Mouse (Mus musculus) erythroblast, embryonic 14.5 days (primary cell): ENCODE data around the gene Tcirg1. TPM values are rescaled to one million over a fixed set of nuclear protein-coding genes. Genes with fewer than 3 reads are reported as not detected.
A peak's percentile ranks its signal among the peaks of the same experiment; 100 is the strongest.

Source experiments
- H3K27me3 ChIP-seq: 2 replicates; pipeline ENCODE4 v1.6.1; 2012; ENCODE audit warnings: inconsistent platforms; ENCODE audit not compliant: control insufficient read depth
- H3K36me3 ChIP-seq: 2 replicates; pipeline ENCODE4 v1.6.1; 2012; ENCODE audit warnings: mild to moderate bottlenecking, inconsistent platforms; ENCODE audit not compliant: control insufficient read depth
- H3K4me1 ChIP-seq: 2 replicates; pipeline ENCODE4 v1.6.1; 2012; ENCODE audit warnings: inconsistent platforms; ENCODE audit not compliant: control insufficient read depth
- H3K4me3 ChIP-seq: replicated peaks from 2 replicates; pipeline ENCODE3; 2012; ENCODE audit warnings: moderate library complexity, mild to moderate bottlenecking, inconsistent platforms
- H3K9me3 ChIP-seq: 2 replicates; pipeline ENCODE4 v1.6.1; 2012; ENCODE audit warnings: low read length, inconsistent platforms, mixed read lengths; ENCODE audit not compliant: control insufficient read depth
- GATA1 ChIP-seq: IDR thresholded peaks from 2 replicates; pipeline ENCODE4 v1.6.1; 2012; ENCODE audit warnings: low read length, inconsistent platforms, mixed read lengths
- TAL1 ChIP-seq: IDR thresholded peaks from 3 replicates; pipeline ENCODE4 v1.6.1; 2012; ENCODE audit warnings: low read length, inconsistent platforms, mixed read lengths
- polyA plus RNA-seq: library from polyadenylated mRNA; stranded (reverse); fragments of >175 nt; gene quantifications from 2 replicates; pipeline ENCODE4 v1.2.3, GENCODE M21; 2012

The Tcirg1 gene
- polyA plus RNA-seq, 1 experiment, result 1.2 TPM

GRCm38 (mm10) chr19:3905261-3905969, 1.5 kb downstream of the Tcirg1 start:
- Histone ChIP-seq H3K9me3 (no peaks in the 10 kb centered on the region), H3K27me3 (no peaks in the 10 kb centered on the region), H3K4me1 (peaks cover 31% of the 10 kb centered on the region), H3K36me3 (peaks cover 50% of the 10 kb centered on the region), H3K4me3 (peak overlapping the region; percentile 70)
- TF ChIP-seq TAL1 (no peak), GATA1 (no peak)

GRCm38 (mm10) chr19:3904363-3904675, 2.6 kb downstream of the Tcirg1 start:
- TF ChIP-seq TAL1 (no peak), GATA1 (no peak)
- Histone ChIP-seq H3K9me3 (no peaks in the 10 kb centered on the region), H3K36me3 (peaks cover 39% of the 10 kb centered on the region), H3K4me3 (no peak overlapping the region), H3K27me3 (no peaks in the 10 kb centered on the region), H3K4me1 (peaks cover 31% of the 10 kb centered on the region)

- Histone ChIP-seq H3K36me3 (peaks cover 36% of the 10 kb centered on the region), H3K27me3 (no peaks in the 10 kb centered on the region), H3K4me1 (peaks cover 31% of the 10 kb centered on the region), H3K4me3 (no peak overlapping the region), H3K9me3 (no peaks in the 10 kb centered on the region)
- TF ChIP-seq TAL1 (no peak), GATA1 (no peak)
Observed at GRCm38 (mm10) chr19:3903648-3904362, 3.1 kb downstream of the Tcirg1 start.

- TF ChIP-seq TAL1 (no peak), GATA1 (no peak)
- Histone ChIP-seq H3K4me1 (peaks cover 30% of the 10 kb centered on the region), H3K36me3 (peaks cover 33% of the 10 kb centered on the region)
Observed at GRCm38 (mm10) chr19:3902966-3903365, 4.0 kb downstream of the Tcirg1 start.

GRCm38 (mm10) chr19:3899618-3900017, 7.3 kb downstream of the Tcirg1 start:
- Histone ChIP-seq H3K4me1 (no peaks in the 10 kb centered on the region), H3K27me3 (no peaks in the 10 kb centered on the region), H3K36me3 (peaks cover 54% of the 10 kb centered on the region), H3K4me3 (no peak overlapping the region), H3K9me3 (no peaks in the 10 kb centered on the region)
- TF ChIP-seq GATA1 (no peak), TAL1 (no peak)

More at GRCm38 (mm10) chr19:3902966-3903365, 4.0 kb downstream of the Tcirg1 start:
- no peaks in the 10 kb centered on the region for H3K9me3 ChIP-seq
- H3K27me3 ChIP-seq, result no peaks in the 10 kb centered on the region
- no peak overlapping the region for H3K4me3 ChIP-seq

GRCm38 (mm10) chr19:3898952-3899351, 8.0 kb downstream of the Tcirg1 start:
- Histone ChIP-seq H3K27me3 (no peaks in the 10 kb centered on the region), H3K4me3 (no peak overlapping the region), H3K36me3 (peaks cover 61% of the 10 kb centered on the region), H3K9me3 (no peaks in the 10 kb centered on the region), H3K4me1 (no peaks in the 10 kb centered on the region)
- TF ChIP-seq GATA1 (no peak), TAL1 (no peak)

DNA sequence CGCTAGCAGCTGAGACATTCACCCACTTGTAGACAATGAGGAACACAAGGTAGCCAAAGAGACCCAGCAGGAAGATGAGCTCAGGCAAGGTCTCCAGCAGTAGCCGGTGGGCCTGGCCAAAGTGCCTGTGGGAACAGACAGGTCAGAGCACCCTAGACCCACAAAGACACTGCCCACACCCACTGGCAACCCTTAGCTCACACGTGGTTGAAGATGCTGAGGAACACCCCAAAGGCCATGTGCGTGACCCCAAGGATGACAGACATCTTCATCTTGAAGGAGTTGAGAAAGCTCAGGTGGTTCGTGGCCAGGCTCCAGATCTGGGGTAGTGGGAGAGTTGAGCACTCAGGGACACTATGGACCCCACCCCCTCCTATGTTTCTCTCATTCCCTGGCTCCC, 9.4 kb downstream of the Tcirg1 start:
- peaks cover 65% of the 10 kb centered on the region for H3K36me3 ChIP-seq
- TF ChIP-seq GATA1, result no peak
- no peak for TF ChIP-seq TAL1
- no peaks in the 10 kb centered on the region for H3K4me1 ChIP-seq
- H3K9me3 ChIP-seq, result no peaks in the 10 kb centered on the region
- H3K27me3 ChIP-seq, result no peaks in the 10 kb centered on the region
- no peak overlapping the region for H3K4me3 ChIP-seq

GRCm38 (mm10) chr19:3896208-3896607, 10.7 kb downstream of the Tcirg1 start:
- TF ChIP-seq GATA1, result no peak
- no peak for TF ChIP-seq TAL1
- Histone ChIP-seq H3K4me1 (no peaks in the 10 kb centered on the region), H3K27me3 (no peaks in the 10 kb centered on the region), H3K4me3 (no peak overlapping the region), H3K9me3 (no peaks in the 10 kb centered on the region), H3K36me3 (peaks cover 67% of the 10 kb centered on the region)

GRCm38 (mm10) chr19:3895171-3895631, 11.7 kb downstream of the Tcirg1 start:
- Histone ChIP-seq H3K27me3 (no peaks in the 10 kb centered on the region), H3K4me3 (no peak overlapping the region), H3K9me3 (no peaks in the 10 kb centered on the region), H3K4me1 (no peaks in the 10 kb centered on the region), H3K36me3 (peaks cover 74% of the 10 kb centered on the region)
- TF ChIP-seq TAL1 (no peak), GATA1 (no peak)
